Mouse (Mus musculus) ovary, adult 2 months (tissue): Measurements from ENCODE around the gene Dppa3. TPM values are rescaled to one million over a fixed set of nuclear protein-coding genes. Genes with fewer than 3 reads are reported as not detected.

ENCODE experiments used
- polyA plus RNA-seq: library from polyadenylated mRNA; depleted of rRNA; stranded (reverse); fragments of >200 nt; gene quantifications from 2 replicates; pipeline ENCODE4 v1.2.3, GENCODE M21; 2012; rRNA removed

The Dppa3 gene
- 0.34 and 0.73 TPM in 2 replicates for polyA plus RNA-seq

DNA sequence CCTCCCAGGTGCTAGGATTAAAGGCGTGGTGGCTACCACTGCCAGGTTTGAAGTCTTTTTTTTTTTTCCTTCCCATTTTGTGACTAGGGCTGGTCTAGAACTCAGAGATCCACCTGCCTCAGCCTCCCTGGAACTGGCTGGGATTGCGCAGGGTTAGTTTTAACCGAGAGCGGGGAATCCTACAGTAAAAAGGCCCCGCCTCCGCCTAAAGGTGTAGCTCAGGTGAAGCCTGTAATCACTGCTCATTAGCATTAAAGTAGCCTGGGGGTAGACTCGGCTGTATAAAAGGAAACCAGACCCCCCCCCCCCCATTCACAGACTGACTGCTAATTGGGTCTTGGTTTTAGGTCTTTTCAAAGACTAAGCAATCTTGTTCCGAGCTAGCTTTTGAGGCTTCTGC is at the start of gene Dppa3:
Dppa3 (plus strand) TSS at position 301 of the 400 bp plus-strand sequence.

DNA sequence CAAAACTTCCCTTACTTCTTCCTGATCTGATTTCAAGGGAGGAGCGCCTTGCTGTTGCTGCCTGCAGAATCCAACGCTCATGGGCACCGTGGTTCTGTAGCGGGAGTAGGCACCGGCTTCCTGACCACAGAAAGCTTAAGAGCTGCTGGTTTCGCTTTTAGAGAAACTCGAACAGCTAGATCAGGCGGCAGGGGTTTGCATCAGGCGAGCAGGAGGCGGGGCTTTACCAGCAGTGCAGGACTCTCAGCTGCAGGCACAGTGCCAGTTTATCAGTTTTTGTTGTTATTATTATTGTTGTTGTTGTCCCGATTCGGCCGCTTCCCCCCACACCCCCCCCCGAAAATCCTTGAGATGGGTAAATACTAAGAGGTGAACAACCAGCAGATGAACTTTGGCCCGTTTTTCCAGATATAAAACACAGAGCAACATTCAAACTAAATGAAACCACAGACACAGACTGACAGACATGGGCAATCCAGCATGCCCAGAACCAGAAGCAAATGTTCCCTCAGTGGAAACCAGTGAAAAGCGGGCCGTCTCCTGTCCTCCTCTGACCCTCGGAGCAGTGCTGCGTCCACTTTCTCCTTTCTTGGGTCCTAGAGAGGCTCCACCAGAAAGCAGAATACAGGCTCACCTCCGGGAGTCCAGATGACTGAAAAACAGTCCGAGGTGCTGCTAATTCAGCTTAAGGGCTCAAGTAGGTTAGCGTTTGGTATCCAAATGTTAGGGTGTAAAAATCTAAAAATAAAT is 23.8 kb upstream of the Dppa3 start, which contains the start of gene Apobec1:
Apobec1 (minus strand) TSS at position 203 of the 750 bp plus-strand sequence.

DNA sequence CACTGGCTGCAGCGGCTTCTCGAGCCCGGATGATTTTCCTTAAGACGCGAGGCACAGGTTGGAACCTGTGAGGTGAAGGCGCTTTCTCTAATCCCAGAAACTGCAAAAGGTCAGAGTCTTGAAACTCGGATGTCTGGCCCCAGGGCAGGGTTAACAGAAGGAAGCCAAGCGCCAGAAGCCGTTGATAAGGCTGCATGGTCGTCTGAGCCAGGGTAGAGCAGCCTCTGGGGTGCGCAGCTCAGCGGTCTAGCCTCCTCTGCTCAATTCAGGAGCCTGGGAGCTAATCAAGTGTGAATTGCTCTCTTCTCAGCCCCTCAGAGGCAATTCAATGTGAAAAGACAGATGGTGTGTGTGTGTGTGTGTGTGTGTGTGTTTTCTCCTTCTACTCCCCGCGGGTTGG is 16.4 kb upstream of the Dppa3 start, which contains the start of gene Gdf3:
Gdf3 (minus strand) TSS at position 317 of the 400 bp plus-strand sequence.

Other genes with a start within 250 kb of the Dppa3 start
- 7.9 and 8.6 TPM in 2 replicates for gene Rimklb, start 127.6 kb upstream of the Dppa3 start, polyA plus RNA-seq
- gene Mfap5, start 120.6 kb upstream of the Dppa3 start, polyA plus RNA-seq = 75.9 and 116 TPM in 2 replicates
- gene Aicda, start 72.6 kb upstream of the Dppa3 start, polyA plus RNA-seq = 0.39 and 0.43 TPM in 2 replicates
- gene Apobec1, start 24.0 kb upstream of the Dppa3 start, polyA plus RNA-seq = 41.8 and 46.6 TPM in 2 replicates
- 0.12 TPM in 1 of 2 replicates, not detected in the other for gene Gdf3, start 16.3 kb upstream of the Dppa3 start, polyA plus RNA-seq
- 0.06 and 0.12 TPM in 2 replicates for gene Nanog, start 81.1 kb downstream of the Dppa3 start, polyA plus RNA-seq
- gene Slc2a3, start 175.2 kb downstream of the Dppa3 start, polyA plus RNA-seq = 18.9 and 20.5 TPM in 2 replicates
- 10.2 and 13.8 TPM in 2 replicates for gene Foxj2, start 193.5 kb downstream of the Dppa3 start, polyA plus RNA-seq
- gene C3ar1, start 229.8 kb downstream of the Dppa3 start, polyA plus RNA-seq = 4.0 and 6.7 TPM in 2 replicates
- 9.5 and 11.3 TPM in 2 replicates for gene Necap1, start 248.1 kb downstream of the Dppa3 start, polyA plus RNA-seq